Mouse (Mus musculus) gastrocnemius, postnatal 25 days (tissue): ENCODE results near the gene Sly. TPM values are rescaled to one million over a fixed set of nuclear protein-coding genes. Genes with fewer than 3 reads are reported as not detected.
"Not testable (repeated sequence)": the region's sequence is repeated elsewhere in the genome, so short reads cannot be mapped to it uniquely, and the experiment has no call there.

ENCODE experiments used
- DNase-seq: peaks from one replicate; pipeline ENCODE4 v3.0.0; 2022
- long read RNA-seq, 2 experiments: library from polyadenylated mRNA; stranded (forward); transcript quantifications; one replicate each; pipeline ENCODE4 v2.0.0; 2021
- total RNA-seq, 2 experiments: library from RNA; stranded (reverse); gene quantifications; 1 replicate in 1 of 2; 2 replicates in 1 of 2; pipeline ENCODE4 v1.2.3; 2021

Sly gene
- total RNA-seq, result not detected
- long read RNA-seq, experiment 1, result 0 reads
- long read RNA-seq, experiment 2, result 0 reads

GRCm38 (mm10) chrY:57186888-57187287 is at the start of gene Sly:
TSS of gene Sly (plus strand) at chrY:57187188.
- DNase-seq, result not testable (repeated sequence)
